ENCODE assay signal across 9 mouse cellular contexts in genomic region chr2:168544102-168544501, GRCm38 (mm10). TPM values are rescaled to one million over a fixed set of nuclear protein-coding genes. Genes with fewer than 3 reads are reported as not detected.
DNase-seq lines count a peak whose midpoint lies in the region; ATAC-seq lines count a peak whose summit lies in the region.
"Had no signal": no experiment of that assay in that cellular context is flagged by ENCODE, and none has a peak within 500 bp of the region (broad histone marks: within the 10 kb centered on the region; RNA-seq: fewer than 3 reads in every experiment).

No protein-coding gene starts in this region.

- peak; percentile 61 to 62 for DNase-seq in cerebellum, postnatal 10 days
- peak; percentile 70 to 73 for DNase-seq in adrenal gland, adult 18-20 months (ENCODE audit: low spot score in 2 of 2)
- DNase-seq in gastrocnemius, postnatal 25 days = peak; percentile 42
- DNase-seq in kidney, postnatal 25 days = peak; percentile 61 to 64
- peak; percentile 84 for DNase-seq in lung, postnatal 10 days
- peak; percentile 71 for DNase-seq in urinary bladder, postnatal 25 days (ENCODE audit: low spot score)
- no peak for DNase-seq in spleen, postnatal 4 days (ENCODE audit: low spot score in 2 of 2)
- DNase-seq: liver, embryonic 13.5 days had no signal

- no peak for ATAC-seq in cerebellum, adult (ENCODE audit: insufficient number of reproducible peaks, low FRiP score, low TSS enrichment)

RNA-seq across cellular contexts. Expression of gene Nfatc2, which starts 57.4 kb away (rescaled TPM):
- total RNA-seq in adrenal gland, adult 18-20 months (2021) = 1 to 10 TPM; 2.8 to 3.7 TPM
- total RNA-seq in gastrocnemius, postnatal 25 days (2021) = 1 to 10 TPM; 6.4 to 7.7 TPM

Comparison
In these comparisons a context has a peak if more than half of its experiments do, and no peak if none do; other contexts are left out.
1. DNase-seq: peak in cerebellum, postnatal 10 days (2 of 2), adrenal gland, adult 18-20 months (2 of 2), gastrocnemius, postnatal 25 days (single experiment), kidney, postnatal 25 days (2 of 2), lung, postnatal 10 days (single experiment) and urinary bladder, postnatal 25 days (single experiment); none in spleen, postnatal 4 days (0 of 2).